Mouse (Mus musculus): ENCODE data around the gene Dnah7c. TPM values are rescaled to one million over a fixed set of nuclear protein-coding genes. Genes with fewer than 3 reads are reported as not detected.

Dnah7c gene
- polyA plus RNA-seq (2017; shearing (Covaris generic)): under 1 TPM in 1 of 2 experiments, not detected in 1; 0.16 TPM

DNA sequence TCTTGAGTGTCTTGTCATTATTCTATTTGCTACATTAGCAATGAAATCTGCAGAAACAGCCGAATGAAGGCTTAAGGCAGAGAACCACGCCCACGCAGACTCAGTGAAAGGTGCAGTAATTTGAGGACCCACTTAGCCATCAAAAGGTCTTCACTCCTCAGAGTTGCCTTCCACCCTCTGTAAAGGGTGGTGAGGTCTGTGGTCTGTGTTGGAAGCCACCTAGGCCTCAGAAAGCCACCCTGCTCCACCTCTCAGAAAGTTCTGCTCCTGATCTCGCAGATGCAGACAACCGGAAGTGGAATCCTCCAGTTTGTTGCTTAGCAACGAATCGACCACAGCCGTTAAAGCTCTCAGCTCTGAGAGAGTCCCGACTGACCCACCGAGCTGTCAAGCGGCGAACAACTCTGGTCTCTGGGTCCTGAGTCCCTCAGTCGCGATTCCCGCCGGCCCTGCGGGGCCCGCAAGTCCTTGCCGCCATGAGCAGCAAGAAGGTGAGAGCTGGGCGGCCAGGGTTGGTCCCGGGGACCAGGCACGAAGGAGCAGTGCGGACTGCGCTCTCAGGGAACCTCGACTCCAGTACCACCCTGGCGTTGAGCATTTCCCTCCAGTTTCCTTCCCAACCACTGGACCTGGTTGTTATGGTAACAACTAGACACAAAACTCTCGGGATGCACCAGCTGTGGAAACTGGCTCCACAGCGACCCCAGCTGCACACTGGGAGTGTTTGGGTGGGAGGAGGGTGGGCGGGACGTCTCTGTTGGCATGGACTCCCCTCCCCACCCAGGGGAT lies at the start of gene Dnah7c:
TSS of gene Dnah7c (plus strand) at position 456 of the 789 bp plus-strand sequence.

